Mouse (Mus musculus) cerebellum, postnatal 14 days (tissue): ENCODE measurements around the gene Gulp1.

ENCODE experiments used
- DNase-seq, 2 experiments: peaks; one replicate each; pipeline ENCODE4 v3.0.0; 2021; ENCODE audit warnings: mixed read lengths in 2 of 2

The Gulp1 gene

DNA sequence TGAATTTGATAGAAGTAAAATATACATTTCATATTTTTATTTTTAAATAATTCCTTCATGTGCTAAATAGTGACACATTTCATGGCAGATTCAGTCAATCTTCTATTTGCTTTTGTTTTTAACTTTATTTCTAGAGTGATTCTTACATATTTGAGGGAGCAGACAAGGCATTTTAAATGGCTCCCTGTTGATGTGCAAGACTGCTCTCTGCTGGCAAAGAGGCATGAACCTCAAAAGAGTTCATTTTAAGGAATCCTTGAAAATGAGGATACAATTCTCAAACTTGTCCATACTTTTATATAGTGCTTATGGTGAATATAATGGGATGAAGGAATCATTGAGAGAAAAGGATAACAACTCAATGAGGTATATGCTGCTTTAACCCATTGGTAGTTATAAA is 189.9 kb downstream of the Gulp1 start:
- peak; percentile 5 to 22 for DNase-seq

DNA sequence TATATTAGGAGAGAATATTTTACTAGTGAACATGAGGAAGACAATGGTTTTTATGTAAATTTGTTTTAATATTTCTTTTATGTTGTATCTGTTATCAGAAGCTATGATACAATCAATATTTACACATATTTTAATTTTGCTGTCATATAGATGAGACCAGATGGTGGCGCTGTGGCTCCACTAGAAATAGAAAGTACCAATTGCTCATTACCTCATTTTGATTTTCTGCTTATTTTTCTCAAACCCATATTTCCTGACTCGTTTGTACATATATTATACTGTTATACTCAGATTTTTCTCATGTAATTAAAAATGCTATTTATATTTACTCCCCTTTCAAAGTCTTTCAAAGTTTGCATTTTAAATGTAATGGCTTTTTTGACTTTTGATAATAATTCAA is 194.4 kb downstream of the Gulp1 start:
- peak; percentile 72 to 74 for DNase-seq

DNA sequence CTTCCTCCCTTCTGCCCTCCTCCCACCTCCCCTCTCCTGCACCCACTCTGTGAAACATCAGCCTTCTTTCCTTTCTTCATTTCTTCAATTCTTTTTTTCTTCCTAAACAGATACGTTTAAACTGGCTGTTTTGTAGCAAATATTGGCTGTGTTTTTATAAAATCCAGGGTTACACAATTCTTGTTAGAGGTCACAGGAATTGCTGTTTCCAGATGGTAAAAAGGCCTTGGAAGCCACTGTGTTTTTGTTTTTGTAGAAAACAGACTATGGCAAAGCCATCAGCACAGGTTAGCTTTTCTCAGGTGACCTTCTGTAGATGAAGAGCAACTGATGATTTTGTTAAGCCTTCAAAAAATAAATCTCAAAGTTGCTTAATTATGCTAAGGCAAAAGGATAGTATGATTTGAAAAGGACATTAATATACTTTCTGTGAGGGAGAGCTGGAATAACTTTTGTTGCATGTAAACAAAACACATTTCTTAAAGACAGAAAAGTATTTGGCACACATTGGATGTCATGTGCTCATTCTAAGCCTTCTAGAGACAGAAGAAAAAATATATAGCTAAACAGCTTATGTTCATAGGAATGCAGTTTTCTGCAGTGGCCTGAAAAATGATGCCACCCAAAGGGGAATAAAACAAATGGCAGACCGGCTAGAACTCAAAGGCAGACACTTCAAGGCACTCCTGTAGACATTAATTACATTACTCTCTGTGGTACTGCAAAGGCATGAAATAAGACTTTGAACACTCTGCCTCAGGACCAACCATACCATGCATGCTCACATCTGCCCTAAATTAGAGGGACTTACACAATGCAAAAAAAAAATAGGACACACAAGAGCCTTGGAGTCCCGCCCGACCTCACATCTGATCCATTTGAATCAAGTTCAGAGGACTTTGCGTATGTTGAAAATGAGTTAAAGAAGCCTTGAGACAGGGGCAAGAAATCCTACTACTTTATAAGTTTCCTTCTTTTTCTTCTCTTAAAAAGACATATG is 199.7 kb downstream of the Gulp1 start:
- no peak for DNase-seq

DNA sequence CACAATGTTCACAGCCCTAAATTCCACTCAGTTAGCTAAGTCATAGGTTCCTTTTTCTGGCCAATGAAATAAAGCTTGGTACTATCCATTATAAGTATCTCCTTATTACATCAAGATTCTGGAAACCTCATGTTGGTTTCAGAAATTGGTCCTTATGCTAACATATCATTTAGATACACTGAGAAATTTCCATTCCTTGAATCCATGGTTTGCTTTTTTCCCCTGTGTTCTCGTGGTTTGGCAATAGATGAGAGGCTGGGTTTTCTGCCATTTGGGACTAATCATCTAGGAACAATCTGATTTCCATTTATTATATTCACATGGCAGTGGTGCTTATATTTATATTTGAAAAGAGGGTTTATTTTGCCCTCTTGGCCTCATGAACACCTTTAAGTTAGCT is 226.9 kb downstream of the Gulp1 start:
- DNase-seq, result no peak

DNA sequence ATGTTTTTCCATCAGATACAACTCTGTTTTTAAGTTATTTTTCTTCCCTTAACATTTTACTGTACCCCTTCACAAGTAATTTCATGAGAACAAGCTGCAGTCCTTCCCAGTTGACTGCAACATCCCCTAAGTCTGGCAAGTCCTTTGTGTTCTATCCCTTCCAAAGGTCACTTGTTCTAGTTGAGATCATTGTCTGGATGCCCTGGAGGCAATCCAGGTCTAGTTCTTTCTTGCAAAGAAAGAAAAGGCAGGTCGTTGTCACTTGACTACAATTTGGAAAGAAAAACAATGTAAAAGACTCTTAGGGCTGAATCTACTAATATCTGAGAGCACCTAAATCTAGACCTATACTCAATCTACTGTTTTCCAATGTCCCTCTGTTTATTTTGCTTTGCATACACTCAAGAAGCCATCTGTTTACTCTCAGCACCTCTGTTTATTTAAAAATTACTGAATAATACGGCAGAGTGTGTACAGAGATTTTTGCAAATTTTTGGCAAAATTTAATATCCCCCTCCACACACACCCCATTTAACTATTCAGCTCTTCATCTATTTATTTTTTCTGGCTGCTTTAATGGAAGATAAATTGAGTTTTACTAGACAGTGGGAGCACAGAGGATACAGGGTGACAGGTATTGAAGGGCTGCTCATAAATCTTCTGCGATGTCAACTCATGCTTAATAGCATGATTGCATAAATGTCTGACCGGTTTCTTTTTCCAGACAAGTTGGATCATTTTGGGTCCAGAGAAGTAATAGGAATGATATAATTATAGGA is 252.5 kb downstream of the Gulp1 start:
- DNase-seq, result no peak

DNA sequence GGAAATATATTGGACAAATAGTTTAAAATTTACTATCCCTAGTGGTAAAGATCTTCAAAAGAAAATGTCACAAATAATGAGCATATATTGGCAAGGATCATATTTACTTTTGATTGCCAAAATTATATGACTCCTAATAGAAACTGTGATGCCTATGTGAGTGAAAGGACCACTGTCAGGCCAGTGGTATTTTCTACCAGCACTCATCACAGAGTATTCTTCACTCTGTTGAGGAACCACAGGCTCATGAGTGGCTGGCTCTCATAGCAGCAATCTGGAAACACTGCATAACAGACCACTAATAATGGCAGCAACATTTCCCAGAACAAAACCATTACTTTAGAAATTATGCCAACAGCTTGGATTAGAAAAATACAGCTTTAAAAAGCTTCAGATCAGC is 255.1 kb downstream of the Gulp1 start:
- DNase-seq, result no peak

DNA sequence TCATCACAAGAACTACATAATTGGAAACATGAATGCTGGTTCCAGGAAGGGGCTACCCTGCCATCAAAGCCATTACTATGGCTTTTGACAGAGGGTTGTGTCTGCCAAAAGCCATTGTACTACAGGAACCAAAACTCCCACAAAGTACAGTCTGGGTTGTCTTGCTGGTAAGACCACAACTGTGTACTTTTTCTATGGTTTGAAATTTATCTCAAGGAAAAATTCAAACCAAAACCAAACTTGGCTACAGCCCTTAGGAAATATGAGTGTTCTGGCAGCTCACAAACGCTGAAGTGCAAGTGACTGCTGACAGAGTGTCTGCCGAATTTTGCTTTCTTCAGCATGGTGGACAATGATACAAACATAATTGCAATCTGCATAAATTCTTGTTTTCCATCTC is 259.0 kb downstream of the Gulp1 start:
- DNase-seq, result no peak

DNA sequence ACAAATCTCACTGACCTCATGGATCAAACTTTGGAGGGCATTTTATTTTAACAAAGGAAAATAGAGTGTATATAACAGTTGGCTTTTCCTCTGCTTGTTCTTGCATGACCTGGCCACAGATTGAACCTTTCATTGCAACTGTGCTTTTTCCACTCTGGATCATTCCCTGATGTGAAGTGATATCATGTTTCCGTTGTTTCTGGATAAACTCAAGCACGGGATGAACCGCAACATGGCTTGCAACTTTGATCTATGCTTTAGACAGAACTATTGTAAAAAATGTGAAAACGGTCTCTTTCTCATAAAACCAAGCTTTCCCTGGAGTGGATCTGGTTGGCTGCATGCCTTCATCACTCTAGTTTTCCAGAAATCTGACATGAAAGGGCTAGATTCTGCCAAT is 282.6 kb downstream of the Gulp1 start:
- DNase-seq, result no peak
